Mouse (Mus musculus): ENCODE measurements around the gene Lamb2.

The Lamb2 gene

DNA sequence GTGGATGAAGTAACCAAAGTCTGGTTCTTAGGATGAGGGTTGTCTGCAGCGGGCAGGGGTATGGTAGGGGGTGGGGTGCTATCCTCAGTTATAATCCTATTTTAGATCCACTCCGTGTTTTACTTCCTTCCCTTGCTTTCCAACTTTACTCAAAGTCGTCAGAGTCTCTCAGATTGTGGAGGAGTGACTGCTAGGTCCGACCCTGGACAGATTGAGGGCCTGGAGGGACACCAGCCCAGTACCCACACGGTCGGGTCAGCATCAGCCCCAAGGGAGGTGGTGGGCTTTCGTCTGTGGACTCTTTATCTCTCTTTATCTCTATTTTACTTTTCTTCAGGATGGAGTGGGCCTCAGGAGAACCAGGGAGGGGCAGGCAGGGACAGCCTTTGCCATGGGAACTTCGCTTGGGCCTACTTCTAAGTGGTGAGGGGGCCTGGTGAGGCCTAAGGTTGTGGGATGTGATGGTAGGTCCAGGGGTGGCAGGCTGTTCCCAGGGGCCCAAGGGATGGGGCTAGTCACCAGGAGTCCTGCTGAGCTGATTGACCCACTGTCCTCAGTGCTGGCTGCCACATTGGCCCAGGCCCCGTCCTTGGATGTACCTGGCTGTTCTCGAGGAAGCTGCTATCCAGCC is at the start of gene Lamb2:
Gene Lamb2 (plus strand): TSS at position 16 of the 631 bp plus-strand sequence.
- DNase-seq (ENCODE audit: low read depth, low spot score): peak; percentile 82

DNA sequence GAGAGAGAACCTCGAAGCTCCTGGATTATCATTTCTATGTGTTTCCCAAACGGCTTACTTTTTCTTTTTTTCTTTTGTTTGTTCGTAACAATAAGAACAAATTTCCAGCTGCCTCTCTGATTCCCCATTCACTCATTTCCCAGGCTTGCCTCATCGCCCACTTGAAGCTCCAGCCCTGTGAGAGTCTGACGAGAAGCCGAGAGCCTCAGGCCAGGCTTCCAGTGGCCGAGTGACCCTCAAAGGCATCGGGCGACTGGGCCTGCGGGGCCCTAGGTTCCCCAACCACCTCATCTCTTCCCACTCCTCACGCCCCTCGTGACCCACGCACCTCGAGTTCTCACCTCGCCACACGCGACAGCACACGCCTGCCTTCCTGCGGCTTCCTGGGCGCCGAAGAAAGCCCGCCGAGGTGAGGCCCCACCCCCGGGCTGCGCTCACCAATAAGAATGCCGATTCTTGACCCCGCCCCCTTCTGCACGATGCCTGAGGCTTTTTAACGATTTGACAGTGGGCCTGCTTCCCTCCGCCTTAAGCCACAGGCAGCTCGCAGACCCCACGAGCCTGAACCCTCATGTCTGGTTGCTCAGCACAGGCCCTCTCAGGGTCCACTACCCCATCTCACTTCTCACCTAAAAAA is 48.0 kb upstream of the Lamb2 start:
- peak; percentile 79 for DNase-seq (ENCODE audit: low read depth, low spot score)

DNA sequence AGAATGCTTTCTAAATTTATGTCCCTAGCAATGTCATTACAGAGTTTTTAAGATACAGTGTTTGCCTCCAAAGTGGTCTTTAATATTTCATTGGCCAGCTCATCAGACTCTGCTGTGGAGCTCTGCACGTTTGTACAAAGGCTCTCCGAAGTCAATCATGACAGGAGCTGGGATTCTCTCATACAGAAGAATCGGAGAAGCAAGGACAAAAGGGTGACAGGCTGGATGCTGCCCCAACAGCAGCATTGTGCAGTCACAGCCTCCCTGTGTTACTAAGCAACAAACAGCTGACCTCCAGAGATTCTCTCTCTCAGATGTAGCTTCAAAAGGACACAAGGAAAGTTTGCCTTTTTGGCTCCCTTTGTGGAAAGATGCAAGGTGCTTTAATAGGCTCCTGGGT is 43.4 kb upstream of the Lamb2 start, which contains the start of gene BC048562:
Gene BC048562 (plus strand): TSS at position 301 of the 400 bp plus-strand sequence.
- no peak for DNase-seq (ENCODE audit: low read depth, low spot score)

DNA sequence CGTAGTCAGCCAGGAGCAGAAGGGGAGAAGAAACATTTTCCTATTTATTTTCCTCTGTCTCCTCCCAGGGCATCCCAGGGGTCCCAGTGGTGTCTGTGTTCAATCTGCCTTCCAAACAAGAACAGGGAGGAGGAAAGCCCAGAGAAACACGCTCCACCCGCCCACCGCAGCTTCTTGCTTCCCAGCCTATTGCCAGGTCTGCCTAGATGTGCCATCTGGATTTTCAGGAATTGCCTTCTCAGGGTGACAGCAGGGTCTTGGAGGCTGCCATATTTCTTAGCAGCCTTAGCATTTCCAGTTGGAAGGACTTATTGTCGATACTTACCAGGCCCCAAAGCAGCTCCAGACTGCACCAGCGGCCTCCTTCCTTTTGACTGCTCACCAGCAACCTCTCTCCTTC is 40.4 kb upstream of the Lamb2 start:
- no peak for DNase-seq (ENCODE audit: low read depth, low spot score)

DNA sequence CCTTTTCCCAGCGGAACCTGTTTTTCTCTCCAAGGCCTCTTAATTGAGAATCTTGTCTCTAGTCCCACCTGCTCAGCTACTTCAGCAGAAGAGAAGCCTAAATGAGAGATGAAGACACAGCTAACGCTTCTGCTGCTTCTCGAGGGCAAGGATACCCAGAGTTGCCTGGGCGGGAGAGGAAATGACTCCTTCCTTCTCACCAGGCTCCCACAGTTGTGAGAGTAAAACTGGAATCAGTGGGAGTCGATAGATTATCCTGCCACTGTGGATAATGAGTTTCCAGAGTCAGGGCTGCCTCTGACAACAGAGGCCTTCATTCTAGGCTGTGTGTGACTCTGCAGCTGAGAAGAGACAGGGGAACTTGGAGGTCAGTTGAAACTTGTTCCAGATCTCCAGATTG is 39.1 kb upstream of the Lamb2 start:
- no peak for DNase-seq (ENCODE audit: low read depth, low spot score)

DNA sequence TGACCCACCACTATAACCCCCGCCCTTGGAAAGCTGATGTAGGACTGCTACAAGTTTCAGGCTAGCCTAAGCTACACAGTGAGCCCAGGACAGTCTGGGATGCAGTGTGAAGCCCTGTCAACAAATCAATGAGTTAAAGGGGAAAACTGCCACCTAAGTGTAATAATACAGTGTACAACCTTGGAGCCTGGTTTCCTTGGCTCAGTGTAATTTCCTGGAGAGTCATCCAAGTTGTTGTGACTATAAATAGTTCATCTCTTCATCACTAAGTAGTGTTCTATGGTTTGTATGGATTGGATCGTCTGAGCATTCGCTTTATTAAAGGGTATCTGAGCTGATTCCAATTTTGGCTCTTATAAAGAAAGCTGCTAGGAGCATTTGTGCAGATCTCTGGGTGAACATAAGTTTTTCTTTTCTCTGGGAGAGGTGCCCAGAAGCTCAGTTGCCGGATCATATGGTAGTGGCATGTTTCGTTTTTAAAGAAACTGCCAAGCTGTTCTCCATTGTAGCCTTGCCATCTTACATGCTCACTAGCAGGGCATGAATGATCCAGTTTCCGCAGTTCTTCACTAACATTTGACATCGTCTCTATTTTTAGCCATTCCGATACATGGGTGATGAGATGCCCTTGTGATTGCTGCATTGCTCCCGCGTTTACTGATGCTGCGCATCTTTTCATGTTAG is 38.2 kb upstream of the Lamb2 start:
- no peak for DNase-seq (ENCODE audit: low read depth, low spot score)

DNA sequence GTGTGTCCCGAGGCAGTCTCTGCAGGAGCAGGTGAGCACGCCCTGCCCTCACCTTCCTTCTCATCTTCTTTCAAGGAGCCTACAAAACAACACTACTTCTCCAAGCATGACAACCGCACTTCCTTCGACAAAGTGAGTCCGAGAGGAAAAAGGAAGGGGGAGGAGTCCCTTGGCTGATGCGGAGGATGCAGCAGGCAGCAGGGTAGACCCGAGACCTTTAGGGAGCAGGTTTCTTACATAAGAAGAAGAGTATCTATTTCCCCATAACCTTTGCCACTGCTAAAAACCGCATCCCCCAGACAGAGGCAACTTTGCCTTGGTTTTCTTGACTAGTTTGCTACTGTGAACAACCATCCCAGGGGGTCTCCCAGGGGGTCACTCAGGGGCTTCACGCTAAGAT is 34.4 kb upstream of the Lamb2 start:
- no peak for DNase-seq (ENCODE audit: low read depth, low spot score)

DNA sequence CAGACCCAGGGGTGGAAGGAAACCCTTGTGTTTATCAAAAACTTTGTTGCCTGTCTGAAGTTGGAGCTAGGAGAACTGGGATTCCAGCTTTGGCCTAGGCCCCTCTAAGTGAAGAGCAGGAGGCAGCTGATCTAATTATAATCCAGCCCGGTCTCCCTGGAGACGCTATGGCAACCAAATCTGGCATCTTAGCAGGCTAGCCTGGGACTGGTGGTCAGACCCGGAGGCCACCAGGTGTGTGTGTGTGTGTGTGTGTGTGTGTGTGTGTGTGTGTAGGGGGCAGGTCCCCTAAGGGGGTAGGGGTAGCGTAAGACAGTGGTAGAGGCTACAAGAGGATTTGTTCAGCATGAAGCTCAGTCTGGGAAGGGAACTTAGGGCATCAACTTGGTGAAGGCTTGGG is 29.7 kb upstream of the Lamb2 start:
- DNase-seq (ENCODE audit: low read depth, low spot score): no peak

DNA sequence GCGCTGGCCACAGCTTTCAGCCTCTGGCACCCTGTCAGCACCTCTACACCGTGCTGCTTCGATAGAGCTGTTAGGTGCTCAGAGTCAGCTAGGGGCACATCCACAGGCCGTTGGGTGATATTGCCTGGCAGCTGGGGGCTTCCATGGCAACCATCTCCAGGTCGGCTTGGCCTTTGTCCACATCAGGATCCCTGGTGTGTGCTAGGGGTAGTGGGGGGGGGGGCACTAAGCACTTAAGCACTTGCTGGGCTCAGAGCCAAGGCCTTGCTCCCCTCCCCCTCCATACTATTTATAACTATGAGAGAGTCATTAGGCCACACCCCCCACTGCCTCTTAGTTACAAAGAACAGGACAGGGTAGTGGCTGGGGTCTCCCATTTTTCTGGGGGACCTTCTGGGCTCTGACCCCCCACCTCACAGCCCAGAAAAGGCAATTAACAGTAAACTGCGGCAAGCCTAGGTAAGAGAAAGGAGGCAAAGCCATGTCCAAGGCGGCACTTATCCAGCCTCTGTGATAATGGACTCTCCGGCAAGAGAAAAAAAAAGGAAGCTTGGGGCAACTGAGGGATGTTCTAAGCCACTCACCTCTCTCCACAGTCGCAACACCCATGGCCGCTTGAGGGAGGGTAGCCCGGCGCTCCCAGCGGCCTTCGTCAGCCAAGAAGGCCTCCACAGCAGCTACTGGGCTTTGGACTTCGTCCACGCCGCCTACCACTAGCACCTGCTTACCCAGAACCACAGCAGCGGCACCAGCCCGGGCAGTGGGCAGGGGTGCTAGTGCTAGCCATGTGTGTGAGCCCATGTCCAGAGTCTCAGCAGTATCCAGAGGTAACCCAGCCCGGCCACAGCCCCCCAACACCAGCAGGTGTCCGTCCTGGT is 29.0 kb upstream of the Lamb2 start:
- no peak for DNase-seq (ENCODE audit: low read depth, low spot score)

DNA sequence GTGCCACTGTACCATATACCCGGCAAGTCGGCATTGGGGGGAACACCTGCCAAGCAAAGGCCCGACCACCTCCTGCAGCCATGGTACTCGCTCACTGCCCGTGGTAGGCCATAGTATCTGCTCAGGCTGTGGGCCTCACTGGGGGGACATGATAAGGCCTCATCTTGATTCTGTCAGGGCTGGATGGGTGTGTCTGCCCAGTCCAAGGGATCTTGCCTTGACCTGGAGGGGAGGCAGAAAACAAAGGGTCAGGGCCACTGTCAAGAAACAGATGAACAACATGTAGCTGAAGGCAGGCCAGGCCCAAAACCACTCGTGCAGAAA is 28.4 kb upstream of the Lamb2 start:
- no peak for DNase-seq (ENCODE audit: low read depth, low spot score)

DNA sequence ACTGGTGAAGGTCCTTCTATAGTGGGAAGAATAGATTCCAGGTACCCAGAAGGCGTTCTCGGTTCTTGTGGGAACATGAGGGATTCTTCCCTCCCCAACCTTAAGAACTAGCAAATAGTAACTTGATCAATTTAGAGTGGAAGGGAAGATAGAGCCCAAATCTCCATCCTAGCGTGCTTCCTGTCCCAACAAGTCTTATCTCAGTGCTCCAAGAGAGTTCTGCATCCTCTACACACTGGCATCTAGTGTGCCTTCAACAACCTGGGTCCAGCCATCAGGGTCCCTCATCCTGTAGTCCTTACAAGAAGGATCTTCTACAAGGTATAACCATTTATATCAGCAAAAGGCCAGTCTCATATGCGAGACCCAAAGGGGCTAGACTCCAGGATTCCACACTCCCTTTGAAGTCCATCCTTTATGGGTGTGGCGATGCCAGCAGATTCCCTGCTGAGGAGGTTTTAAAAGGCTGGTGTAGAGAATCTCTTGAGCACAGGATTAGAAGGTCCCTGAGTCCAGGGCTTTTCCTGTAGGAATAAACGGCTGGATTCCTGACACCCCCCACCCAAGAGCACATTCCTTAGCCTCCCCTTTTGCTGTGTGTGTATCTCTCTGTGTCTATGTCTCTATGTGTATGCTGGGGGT is 27.9 kb upstream of the Lamb2 start:
- peak; percentile 35 for DNase-seq (ENCODE audit: low read depth, low spot score)

DNA sequence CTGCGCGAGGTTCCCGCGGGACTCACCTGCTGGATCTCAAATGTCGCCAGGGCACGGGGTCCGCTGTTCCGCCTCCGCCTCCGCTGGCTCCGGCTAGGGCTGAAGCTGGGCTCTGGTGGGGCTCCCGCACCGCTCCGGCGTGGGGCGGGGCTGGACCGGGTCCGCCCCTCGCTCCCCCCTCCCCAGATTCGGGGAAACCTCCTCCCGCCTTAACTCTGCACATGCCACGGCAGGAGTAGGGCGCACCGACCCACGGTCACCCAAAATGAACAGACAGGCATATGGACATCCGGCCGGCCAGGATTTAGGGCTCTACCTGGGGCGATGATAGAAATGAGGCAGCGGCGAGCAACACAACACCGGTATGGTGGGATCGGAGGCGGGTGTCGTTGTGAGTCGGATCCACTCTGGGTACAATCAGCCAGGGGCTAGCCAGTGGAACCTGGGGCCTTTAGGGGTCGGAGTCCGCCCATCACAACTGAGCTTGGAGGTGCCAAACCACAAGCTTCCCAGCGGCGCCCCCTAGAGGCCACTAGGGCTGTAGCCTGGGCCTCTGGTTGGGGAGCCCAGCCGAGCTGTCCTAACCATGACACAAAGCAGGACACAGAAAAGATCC is 27.1 kb upstream of the Lamb2 start:
- peak; percentile 82 for DNase-seq (ENCODE audit: low read depth, low spot score)

DNA sequence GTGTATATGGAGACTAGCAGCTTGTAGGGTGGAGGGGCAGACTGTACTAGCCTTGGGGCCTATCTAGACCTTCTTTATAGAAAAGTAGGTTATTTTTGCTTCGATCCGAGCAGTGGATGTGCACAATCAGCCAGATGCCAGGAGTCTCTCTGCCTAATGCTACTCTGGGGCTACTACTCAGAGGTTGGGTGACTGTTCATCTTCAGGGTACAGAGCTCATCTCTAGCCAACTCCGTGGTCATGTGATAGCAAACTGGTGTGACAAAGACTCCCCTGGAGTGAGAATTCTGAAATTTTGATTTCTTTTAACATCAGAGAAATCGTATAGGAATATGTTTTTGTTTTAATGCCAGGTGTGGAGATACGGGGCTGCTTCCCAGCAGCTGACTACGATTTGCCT is 26.6 kb upstream of the Lamb2 start:
- no peak for DNase-seq (ENCODE audit: low read depth, low spot score)

DNA sequence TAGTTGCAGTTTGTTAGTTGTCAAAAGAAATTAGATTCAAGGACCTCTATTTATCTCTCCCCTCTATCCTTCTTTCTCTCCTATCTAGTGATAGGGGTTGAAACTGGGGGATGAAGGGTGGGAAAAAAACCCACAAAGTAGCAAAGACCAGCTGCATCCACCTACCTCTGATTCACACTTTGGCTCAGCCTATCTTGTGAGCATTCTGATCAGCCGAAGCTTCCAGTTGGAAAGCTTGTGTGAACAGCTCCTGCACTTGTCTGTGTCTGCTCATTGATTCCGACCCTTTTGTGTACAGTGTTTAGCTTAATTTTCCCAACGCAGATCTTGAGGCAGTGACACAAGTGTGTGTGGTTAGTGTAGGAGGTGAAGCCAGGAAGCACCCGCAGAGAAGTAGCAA is 26.1 kb upstream of the Lamb2 start:
- no peak for DNase-seq (ENCODE audit: low read depth, low spot score)

DNA sequence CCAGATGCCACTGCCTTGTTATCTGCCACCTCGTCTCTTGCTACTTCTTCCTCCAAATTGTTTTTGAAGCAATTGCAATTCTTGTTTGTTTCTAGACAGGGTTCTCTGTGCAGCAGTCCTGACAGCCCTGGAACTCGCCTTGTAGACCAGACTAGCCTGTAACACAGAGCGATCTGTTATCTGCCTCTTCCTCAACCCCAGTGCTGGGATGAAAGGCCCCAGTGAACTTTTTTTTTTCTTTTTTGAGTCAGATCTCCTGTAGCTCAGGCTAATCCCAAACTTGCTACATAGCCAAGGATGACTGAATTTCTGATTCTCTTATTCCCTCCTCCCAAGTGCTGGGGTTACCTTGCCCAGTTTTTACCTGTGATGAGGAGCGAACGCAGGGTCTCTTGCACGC is 25.1 kb upstream of the Lamb2 start:
- no peak for DNase-seq (ENCODE audit: low read depth, low spot score)

DNA sequence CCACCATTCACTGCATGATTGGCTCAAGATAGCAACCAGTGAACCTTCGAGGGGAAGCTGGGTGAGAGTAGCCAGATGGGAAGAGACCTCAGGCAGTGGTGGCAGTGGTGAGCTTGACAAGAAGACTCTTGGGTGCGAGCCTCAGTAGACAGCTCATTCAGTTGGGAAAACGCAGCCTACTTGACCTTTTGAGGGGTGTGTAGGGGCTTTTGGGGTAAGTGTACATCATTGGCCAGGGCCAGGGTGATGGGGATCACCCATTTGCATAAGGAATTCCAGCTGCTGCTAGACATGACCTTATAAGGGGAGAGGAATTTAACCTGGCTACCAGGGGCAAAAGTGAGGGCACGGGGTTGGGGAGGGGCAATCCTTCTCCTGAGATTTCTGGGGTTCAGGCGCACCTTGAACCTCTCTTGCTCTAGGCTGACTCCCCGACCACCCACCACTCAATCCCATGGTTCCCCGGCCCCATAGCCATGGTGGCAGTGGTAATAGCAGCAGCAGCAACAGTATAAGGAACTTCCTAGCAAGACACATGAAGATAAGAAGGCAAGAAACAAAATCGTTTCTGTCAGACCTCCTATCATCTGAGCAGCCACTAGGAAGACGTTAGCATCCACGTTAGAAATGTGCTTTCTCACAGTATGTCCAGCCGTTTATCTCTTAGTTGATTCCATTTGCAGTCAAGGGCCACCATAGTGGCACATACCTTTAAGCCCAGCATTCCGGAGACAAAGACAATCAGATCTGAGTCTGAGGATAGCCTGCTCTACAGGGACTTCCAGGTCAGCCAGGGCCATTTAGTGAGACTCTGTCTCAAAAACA is 23.6 kb upstream of the Lamb2 start:
- DNase-seq (ENCODE audit: low read depth, low spot score): peak; percentile 69

DNA sequence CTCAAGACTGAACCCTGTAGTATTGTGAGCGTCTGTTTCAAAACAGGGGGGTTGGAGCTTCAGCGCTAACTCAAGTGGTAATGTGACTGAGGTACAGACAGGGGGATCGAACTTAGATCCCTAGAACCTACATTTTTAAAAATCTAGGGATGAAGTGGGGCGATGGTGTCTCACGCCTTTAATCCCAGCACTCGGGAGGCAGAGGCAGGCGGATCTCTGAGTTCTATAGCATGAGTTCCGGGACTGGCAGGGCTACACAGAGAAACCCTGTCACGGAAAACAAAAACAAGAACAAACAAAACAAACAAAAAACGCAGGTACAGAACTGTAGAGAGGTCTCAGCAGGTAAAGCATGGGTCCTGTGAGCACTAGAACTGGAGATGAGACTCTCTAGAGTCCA is 22.6 kb upstream of the Lamb2 start:
- no peak for DNase-seq (ENCODE audit: low read depth, low spot score)

DNA sequence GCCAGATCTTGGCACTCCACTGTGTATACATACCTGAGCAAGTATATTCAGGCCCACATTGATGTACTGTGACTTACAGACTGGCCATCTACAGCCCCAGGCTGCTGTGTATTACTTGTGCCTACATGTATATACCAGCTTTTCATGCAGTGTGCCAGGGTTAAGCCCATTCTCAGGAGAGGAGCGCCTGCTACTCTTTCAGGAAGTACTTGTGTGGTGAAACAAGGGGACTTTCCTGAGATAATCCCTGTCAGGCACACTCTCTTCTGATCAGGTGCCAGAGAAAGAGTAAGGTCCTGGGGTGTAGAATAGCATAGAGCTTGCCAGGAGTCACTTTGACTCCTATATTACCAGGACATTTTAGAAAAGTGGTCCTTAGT is 19.6 kb upstream of the Lamb2 start:
- DNase-seq (ENCODE audit: low read depth, low spot score): no peak

DNA sequence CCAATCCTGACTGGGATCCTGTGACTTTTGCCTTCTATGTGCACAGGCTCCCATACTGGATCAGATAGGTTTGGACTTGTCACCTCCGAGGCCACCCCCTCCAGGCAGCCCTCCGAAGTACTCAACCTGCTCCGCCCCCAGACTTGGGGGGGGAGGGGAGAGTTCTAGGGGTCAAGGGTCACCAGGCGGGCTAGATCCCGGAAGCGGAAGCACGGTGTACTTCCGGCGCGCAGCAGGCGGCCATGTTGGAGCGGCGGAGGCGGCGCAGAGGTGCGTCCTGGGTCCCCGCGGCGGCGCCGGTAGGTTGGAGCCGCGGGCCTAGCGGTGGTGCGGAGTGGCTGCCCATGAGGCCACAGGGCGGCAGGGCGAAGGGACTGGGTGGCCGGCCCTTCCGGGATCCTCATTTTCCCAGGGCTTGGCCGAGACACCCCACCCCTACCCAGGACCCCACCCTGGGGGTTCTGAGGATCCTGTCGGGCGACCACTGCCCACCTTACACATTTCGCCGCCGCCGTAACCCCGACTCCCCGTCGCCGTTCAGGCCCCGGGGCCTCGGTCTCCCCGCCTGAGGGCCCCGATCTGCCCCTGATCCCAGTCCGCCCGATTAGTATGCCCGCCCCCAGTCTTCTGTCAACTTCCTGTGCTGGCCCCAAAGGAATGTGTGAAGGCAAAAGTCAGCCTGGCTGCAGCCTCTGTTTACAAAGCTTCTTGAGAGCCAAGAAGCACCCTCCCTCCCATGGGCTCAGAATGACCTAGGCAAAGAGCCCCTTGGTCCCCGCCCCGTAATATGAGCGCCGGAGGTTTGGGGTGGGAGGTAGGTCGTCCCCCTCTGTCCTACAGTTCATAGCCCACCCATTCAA is 19.0 kb upstream of the Lamb2 start, which contains the start of gene Ccdc71:
Gene Ccdc71 (plus strand): TSS at position 209 of the 860 bp plus-strand sequence.
- peak; percentile 94 for DNase-seq (ENCODE audit: low read depth, low spot score)

Data from ES-CJ7 (cell line).